Mouse (Mus musculus) forebrain, postnatal 0 days (tissue): ENCODE results near the gene Syne1. TPM values are rescaled to one million over a fixed set of nuclear protein-coding genes. Genes with fewer than 3 reads are reported as not detected.

Experiments
- ATAC-seq: fragments of 200-750 bp; cut with Nextera tagmentation; 2 replicates; pipeline ENCODE4 v1.8.0; 2017; ENCODE audit warnings: mild to moderate bottlenecking, moderate library complexity
- DNase-seq: peaks from one replicate; pipeline ENCODE4 v3.0.0-alpha.2; 2015
- H3K27ac ChIP-seq: fragments of 300-500 bp; sonication (generic); 2 replicates; pipeline ENCODE4 v1.5.1; 2014; ENCODE audit warnings: low read depth, mild to moderate bottlenecking, antibody characterized with exemption, low read length, moderate library complexity, mixed read lengths
- H3K27me3 ChIP-seq: fragments of 300-500 bp; sonication (generic); 2 replicates; pipeline ENCODE4 v1.6.1; 2014; ENCODE audit warnings: mild to moderate bottlenecking, low read length, mixed read lengths; ENCODE audit not compliant: insufficient read depth
- H3K36me3 ChIP-seq: fragments of 300-500 bp; sonication (generic); 2 replicates; pipeline ENCODE4 v1.6.1; 2014; ENCODE audit warnings: mild to moderate bottlenecking, moderate library complexity; ENCODE audit not compliant: insufficient read depth
- H3K4me1 ChIP-seq: fragments of 300-500 bp; sonication (generic); 2 replicates; pipeline ENCODE4 v1.6.1; 2014; ENCODE audit warnings: antibody characterized with exemption; ENCODE audit not compliant: insufficient read depth
- H3K4me2 ChIP-seq: fragments of 300-500 bp; sonication (generic); 2 replicates; pipeline ENCODE4 v1.6.1; 2014; ENCODE audit warnings: low read depth, mild to moderate bottlenecking, moderate library complexity
- H3K4me3 ChIP-seq: fragments of 300-500 bp; sonication (generic); 2 replicates; pipeline ENCODE4 v1.5.1; 2014; ENCODE audit warnings: low read depth, low read length, mixed read lengths
- H3K9ac ChIP-seq: fragments of 300-500 bp; sonication (generic); 2 replicates; pipeline ENCODE4 v1.6.1; 2014; ENCODE audit warnings: mild to moderate bottlenecking
- H3K9me3 ChIP-seq: fragments of 300-500 bp; sonication (generic); 2 replicates; pipeline ENCODE4 v1.6.1; 2016; ENCODE audit warnings: low read length
- CTCF ChIP-seq: sonication (generic); IDR thresholded peaks from 2 replicates; pipeline ENCODE4 v1.5.1; 2016; ENCODE audit warnings: antibody characterized with exemption, control low read depth, low read depth
- WGBS: fragments of 180-500 bp; shearing (Covaris S2); extraction: QIAGEN DNeasy Blood & Tissue Kit; methylation state at CpG from one replicate; pipeline ENCODE4 v1.1.7; 2014; 5-methylcytosine and 5-hydroxymethylcytosine counted together
- polyA plus RNA-seq: library from polyadenylated mRNA; unstranded; fragments of >200 nt; fragmentation: Nextera tagmentation; extraction: Ambion mirVana; gene quantifications from 2 replicates; pipeline ENCODE4 v1.2.1, GENCODE M21; 2015
- total RNA-seq: library from RNA; depleted of rRNA; stranded (reverse); fragments of >200 nt; gene quantifications from 2 replicates; pipeline ENCODE4 v1.2.3, GENCODE M21; 2014; rRNA removed

Syne1 gene
- total and polyA plus RNA-seq, 2 experiments from 2014 or later = 11.2 to 60.5 TPM

DNA sequence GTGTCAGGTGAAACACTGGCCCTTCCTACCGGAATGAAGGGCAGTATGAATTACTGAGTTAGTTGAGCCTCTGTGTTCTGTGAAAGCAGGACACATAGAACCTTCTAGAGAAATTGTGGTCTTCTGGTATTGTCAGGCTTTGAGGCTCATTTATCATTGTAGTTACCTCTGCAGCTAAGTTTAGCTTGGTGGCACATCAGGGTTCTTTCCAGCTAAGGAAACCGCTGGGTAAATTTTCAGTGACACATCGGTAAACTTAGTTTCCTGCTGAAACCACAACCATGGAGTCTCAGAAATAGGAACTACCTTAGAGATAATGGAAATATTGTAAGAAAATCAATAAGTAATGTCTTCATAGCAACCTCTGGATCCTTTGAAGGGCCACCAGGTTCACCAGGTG lies 573.9 kb downstream of the Syne1 start:
- H3K4me1 ChIP-seq = no peaks in the 10 kb centered on the region
- no peak for DNase-seq
- H3K4me2 ChIP-seq = no peak overlapping the region
- no peak overlapping the region for H3K27ac ChIP-seq
- H3K36me3 ChIP-seq = no peaks in the 10 kb centered on the region
- H3K4me3 ChIP-seq = no peak overlapping the region
- no peak for ATAC-seq
- 96% methylated on average over 3 of the region's 3 CpGs for WGBS
- no peaks in the 10 kb centered on the region for H3K27me3 ChIP-seq
- no peak for TF ChIP-seq CTCF
- no peak overlapping the region for H3K9ac ChIP-seq
- H3K9me3 ChIP-seq = no peaks in the 10 kb centered on the region

DNA sequence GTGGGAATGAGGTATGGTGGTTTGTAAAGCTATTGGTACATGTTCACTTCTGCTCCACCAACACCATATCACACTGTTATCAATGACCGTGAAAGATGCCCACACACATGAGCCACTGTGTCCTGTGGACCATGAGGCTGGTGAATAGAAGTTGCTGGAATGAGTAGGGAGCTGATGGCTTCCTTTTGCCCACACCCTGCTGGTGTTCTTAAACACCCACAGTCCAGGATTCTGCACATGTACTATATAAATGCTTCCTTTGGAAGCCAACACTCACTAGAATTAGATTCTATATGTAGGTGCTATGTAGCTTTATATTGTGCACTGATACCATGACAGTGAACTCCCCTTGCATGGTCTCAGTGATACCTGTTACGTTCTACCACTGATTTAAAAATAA lies 574.7 kb downstream of the Syne1 start:
- Histone ChIP-seq H3K4me2 (no peak overlapping the region), H3K27ac (no peak overlapping the region), H3K4me3 (no peak overlapping the region), H3K36me3 (no peaks in the 10 kb centered on the region), H3K9me3 (no peaks in the 10 kb centered on the region), H3K4me1 (no peaks in the 10 kb centered on the region), H3K9ac (no peak overlapping the region), H3K27me3 (no peaks in the 10 kb centered on the region)
- 92% methylated on average over 2 of the region's 2 CpGs for WGBS
- ATAC-seq (no peak), DNase-seq (no peak)
- no peak for TF ChIP-seq CTCF

DNA sequence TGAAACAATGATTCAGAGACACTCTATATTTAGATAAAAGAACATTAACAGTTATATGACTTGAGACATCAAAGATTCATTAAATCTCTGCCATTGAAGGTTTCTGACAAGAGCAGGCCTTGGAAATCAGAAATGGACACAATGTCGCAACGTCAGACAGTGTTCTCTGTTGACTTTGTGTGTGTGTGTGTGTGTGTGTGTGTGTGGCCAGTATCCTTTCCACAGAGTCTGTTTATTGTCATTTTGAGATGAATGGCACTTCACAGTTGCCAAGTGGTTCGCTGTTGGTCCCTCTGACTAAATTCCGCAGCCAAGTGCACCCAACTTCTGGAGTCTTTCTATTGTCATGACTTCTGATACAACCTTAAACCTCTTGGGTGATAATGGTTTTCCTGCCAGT lies 577.0 kb downstream of the Syne1 start:
- Histone ChIP-seq H3K27me3 (no peaks in the 10 kb centered on the region), H3K4me2 (no peak overlapping the region), H3K4me3 (no peak overlapping the region), H3K9ac (no peak overlapping the region), H3K9me3 (no peaks in the 10 kb centered on the region), H3K27ac (no peak overlapping the region), H3K36me3 (no peaks in the 10 kb centered on the region), H3K4me1 (no peaks in the 10 kb centered on the region)
- TF ChIP-seq CTCF = no peak
- WGBS = 89% methylated on average over 4 of the region's 4 CpGs
- DNase-seq (no peak), ATAC-seq (no peak)

DNA sequence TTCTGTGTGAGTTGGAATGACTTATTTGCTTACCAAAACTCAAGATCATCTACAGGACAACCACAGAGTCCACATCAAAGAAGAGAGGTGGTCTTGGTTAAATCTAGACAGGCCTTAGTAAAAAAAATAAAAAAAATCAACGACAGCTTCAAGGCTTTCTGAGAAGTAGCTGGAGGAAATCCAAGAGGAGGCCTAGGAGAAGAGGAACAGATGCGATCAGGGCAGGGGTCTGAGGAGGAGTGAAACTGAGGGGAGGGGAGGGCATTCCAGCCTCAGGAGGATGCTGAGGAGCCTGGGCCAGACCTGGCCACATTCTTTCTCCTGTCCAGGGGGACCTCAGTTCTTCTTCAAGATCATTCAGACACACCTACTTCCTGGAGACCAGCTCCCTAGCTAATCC lies 579.3 kb downstream of the Syne1 start:
- no peak for ATAC-seq
- Histone ChIP-seq H3K27me3 (no peaks in the 10 kb centered on the region), H3K27ac (no peak overlapping the region), H3K9me3 (no peaks in the 10 kb centered on the region), H3K4me2 (no peak overlapping the region), H3K4me3 (no peak overlapping the region), H3K4me1 (no peaks in the 10 kb centered on the region), H3K36me3 (no peaks in the 10 kb centered on the region), H3K9ac (no peak overlapping the region)
- TF ChIP-seq CTCF = no peak
- no peak for DNase-seq
- WGBS = 67% methylated on average over 2 of the region's 2 CpGs

DNA sequence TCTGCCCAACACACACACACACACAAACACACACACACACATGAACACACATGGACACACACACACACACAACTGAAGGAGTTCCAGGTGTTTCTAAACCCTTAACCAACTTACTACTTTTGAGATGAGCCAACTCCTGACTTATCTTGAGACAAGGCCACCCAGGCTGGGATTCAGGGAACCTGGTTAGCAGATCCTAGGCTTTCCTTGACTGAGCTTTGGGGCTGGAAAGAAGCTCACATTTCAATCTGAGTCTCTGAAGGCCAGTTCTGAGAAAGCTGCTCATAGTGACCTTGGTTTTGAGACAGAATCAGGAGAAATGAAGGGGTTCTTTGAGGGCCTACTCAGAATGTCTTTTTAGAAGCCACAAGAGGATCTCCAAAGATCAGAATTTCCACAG lies 579.7 kb downstream of the Syne1 start:
- Histone ChIP-seq H3K9ac (no peak overlapping the region), H3K9me3 (no peaks in the 10 kb centered on the region), H3K36me3 (no peaks in the 10 kb centered on the region), H3K27ac (no peak overlapping the region), H3K4me1 (no peaks in the 10 kb centered on the region), H3K27me3 (no peaks in the 10 kb centered on the region), H3K4me3 (no peak overlapping the region), H3K4me2 (no peak overlapping the region)
- ATAC-seq = no peak
- no peak for TF ChIP-seq CTCF
- no peak for DNase-seq

DNA sequence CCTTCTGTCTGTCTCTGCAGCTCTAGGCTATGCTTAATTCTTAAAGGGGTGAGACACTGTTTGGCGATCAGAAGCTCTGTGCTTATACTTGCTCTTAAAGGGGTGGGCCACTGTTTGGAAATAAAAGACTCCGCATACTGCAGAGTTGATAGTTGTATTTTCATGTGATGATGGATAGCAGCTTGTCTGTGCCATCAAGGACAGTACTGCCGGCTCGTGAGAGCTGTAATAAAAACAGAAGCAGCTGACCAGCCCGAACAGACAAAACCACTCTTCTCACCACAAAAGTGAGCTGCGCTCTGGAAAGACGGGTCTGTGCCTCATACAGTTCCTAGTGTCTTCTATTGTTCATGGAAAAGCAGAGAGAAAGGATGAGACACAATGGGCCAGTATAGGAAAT lies 580.1 kb downstream of the Syne1 start:
- H3K27ac ChIP-seq = no peak overlapping the region
- H3K9ac ChIP-seq = no peak overlapping the region
- H3K36me3 ChIP-seq = no peaks in the 10 kb centered on the region
- H3K4me2 ChIP-seq = no peak overlapping the region
- DNase-seq (no peak), ATAC-seq (no peak)
- 77% methylated on average over 7 of the region's 7 CpGs for WGBS
- H3K9me3 ChIP-seq = no peaks in the 10 kb centered on the region
- H3K27me3 ChIP-seq = no peaks in the 10 kb centered on the region
- no peak for TF ChIP-seq CTCF
- H3K4me1 ChIP-seq = no peaks in the 10 kb centered on the region
- H3K4me3 ChIP-seq = no peak overlapping the region

Other genes with a start within 250 kb of the Syne1 start
- 0.54 and 0.90 TPM in 2 replicates for gene Myct1, start 42.3 kb upstream of the Syne1 start, total RNA-seq
- 0.79 and 0.81 TPM in 2 replicates for gene Myct1, start 42.3 kb upstream of the Syne1 start, polyA plus RNA-seq
- gene Vip, start 87.7 kb upstream of the Syne1 start, total RNA-seq = 0.90 and 2.0 TPM in 2 replicates
- 0.76 and 0.84 TPM in 2 replicates for gene Vip, start 87.7 kb upstream of the Syne1 start, polyA plus RNA-seq